Mouse (Mus musculus): ENCODE measurements around the gene Ccn1. TPM values are rescaled to one million over a fixed set of nuclear protein-coding genes. Genes with fewer than 3 reads are reported as not detected.

Gene Ccn1
- polyA plus RNA-seq, 1 experiment from 2014 or later, result 62.1 TPM

- ATAC-seq (ENCODE audit: extremely low read depth, insufficient number of reproducible peaks, low FRiP score, low TSS enrichment), result no peak
- H3K27ac ChIP-seq (replicated peaks), result peak overlapping the region; percentile 46
- peak overlapping the region; percentile 47; the same call in 1 of the 2 replicates for H3K9ac ChIP-seq
Measured at GRCm38 (mm10) chr3:145614362-145615115, 35.2 kb downstream of the Ccn1 start.

GRCm38 (mm10) chr3:145613234-145613633 is 36.5 kb downstream of the Ccn1 start:
- Histone ChIP-seq H3K4me2 (no peak overlapping the region), H3K4me1 (peaks cover 23% of the 10 kb centered on the region), H3K9me3 (no peaks in the 10 kb centered on the region), H3K4me3 (no peak overlapping the region), H3K36me3 (0 out of 2 replicates have a peak, but pooled peaks cover 2% of the 10 kb centered on the region), H3K27ac (replicated peaks) (no peak overlapping the region), H3K9ac (no peak overlapping the region), H3K27me3 (replicated peaks) (no peaks in the 10 kb centered on the region)
- 71% methylated on average over 4 of the region's 4 CpGs for WGBS
- ATAC-seq (ENCODE audit: extremely low read depth, insufficient number of reproducible peaks, low FRiP score, low TSS enrichment), result no peak

More at GRCm38 (mm10) chr3:145614362-145615115, 35.2 kb downstream of the Ccn1 start:
- 19% methylated on average over 17 of the region's 17 CpGs for WGBS
- H3K27me3 ChIP-seq (replicated peaks), result no peaks in the 10 kb centered on the region
- H3K36me3 ChIP-seq, result no peaks in the 10 kb centered on the region
- H3K4me1 ChIP-seq, result peaks cover 26% of the 10 kb centered on the region
- no peak overlapping the region for H3K4me3 ChIP-seq
- peak overlapping the region; percentile 29 for H3K4me2 ChIP-seq
- H3K9me3 ChIP-seq, result no peaks in the 10 kb centered on the region

DNA sequence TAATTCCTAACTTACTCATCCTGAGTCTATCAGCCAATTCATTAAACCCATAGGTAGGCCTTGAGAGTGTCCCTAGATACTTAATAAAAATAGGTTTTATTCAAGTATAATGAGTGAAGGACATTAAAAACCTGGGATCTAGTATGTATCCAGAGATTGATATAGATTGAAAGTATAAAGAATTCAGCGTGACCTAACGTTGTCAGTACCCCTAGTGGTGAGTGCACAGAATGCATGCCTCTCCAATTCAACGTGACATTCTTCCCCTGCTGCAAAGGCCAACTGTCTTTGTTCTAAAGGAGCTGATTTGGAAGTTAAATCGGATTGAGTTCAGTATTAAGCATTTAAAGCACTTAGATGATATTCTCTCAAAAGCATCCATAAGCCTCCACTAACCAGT is 37.1 kb downstream of the Ccn1 start:
- H3K36me3 ChIP-seq, result peaks cover 7% of the 10 kb centered on the region; the same call in 1 of the 2 replicates
- H3K4me2 ChIP-seq, result no peak overlapping the region
- no peak overlapping the region for H3K4me3 ChIP-seq
- H3K9me3 ChIP-seq, result no peaks in the 10 kb centered on the region
- 29% methylated on average over 4 of the region's 4 CpGs for WGBS
- ATAC-seq (ENCODE audit: extremely low read depth, insufficient number of reproducible peaks, low FRiP score, low TSS enrichment), result no peak
- no peak overlapping the region for H3K27ac ChIP-seq (replicated peaks)
- H3K4me1 ChIP-seq, result peaks cover 19% of the 10 kb centered on the region
- H3K9ac ChIP-seq, result no peak overlapping the region
- H3K27me3 ChIP-seq (replicated peaks), result no peaks in the 10 kb centered on the region

DNA sequence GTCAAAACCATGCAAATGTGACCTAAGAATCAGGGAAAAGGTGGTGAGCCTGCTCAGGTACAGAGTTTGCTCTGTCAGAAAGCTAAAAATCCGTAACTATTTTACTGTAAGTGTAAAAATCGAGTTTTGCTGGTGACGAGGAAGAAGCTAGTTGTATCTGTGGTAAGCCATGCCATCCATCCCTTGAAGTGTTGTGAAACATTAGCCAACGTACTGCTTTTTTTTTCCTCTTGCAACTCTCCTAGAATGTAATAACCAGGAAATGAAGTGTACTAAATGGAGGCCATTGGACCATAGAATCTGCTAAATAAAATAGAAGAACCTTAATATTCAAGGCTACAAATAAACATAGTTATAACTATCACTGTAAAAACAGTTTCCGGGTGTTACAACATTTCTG is 41.5 kb downstream of the Ccn1 start:
- Histone ChIP-seq H3K27ac (replicated peaks) (no peak overlapping the region), H3K4me3 (no peak overlapping the region), H3K9ac (no peak overlapping the region), H3K9me3 (no peaks in the 10 kb centered on the region), H3K27me3 (replicated peaks) (no peaks in the 10 kb centered on the region), H3K4me1 (peaks cover 4% of the 10 kb centered on the region), H3K36me3 (peaks cover 48% of the 10 kb centered on the region), H3K4me2 (no peak overlapping the region)
- 83% methylated on average over 5 of the region's 5 CpGs for WGBS
- ATAC-seq (ENCODE audit: extremely low read depth, insufficient number of reproducible peaks, low FRiP score, low TSS enrichment), result no peak

DNA sequence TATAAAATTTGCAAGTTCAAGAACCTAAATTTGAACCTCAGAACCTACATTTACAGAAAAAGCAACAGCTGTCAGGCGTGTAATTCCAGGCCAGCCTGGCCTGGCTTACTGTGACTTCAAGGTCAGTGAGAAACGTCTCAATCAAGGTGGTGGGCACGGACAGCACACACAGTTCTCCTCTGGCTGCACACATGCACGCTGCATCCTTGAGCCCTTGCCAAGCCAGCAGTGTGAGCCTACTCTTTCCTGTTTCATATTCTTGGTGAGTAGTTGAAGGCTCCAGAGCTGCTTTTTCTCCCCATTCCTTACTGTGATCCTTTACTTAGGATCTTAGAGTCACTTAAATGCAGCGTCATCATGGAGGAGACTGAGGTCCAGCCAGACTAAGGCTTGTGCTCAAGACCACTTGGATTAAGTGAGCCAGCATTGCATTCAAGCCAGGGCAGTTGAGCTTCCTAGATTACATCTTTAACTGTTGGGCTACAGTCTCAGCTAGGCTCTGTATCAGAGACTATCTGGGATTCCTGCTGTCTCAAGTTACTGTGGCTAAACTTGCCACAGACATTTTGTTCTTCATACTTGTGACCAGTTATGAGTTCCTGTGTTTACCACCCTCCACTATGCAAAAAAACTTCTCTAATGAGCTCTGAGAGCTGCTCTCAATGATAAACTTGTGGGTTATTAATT is 44.2 kb downstream of the Ccn1 start:
- no peaks in the 10 kb centered on the region for H3K9me3 ChIP-seq
- no peak overlapping the region for H3K9ac ChIP-seq
- 78% methylated on average over 5 of the region's 5 CpGs for WGBS
- no peak overlapping the region for H3K27ac ChIP-seq (replicated peaks)
- no peak for ATAC-seq (ENCODE audit: extremely low read depth, insufficient number of reproducible peaks, low FRiP score, low TSS enrichment)
- peaks cover 18% of the 10 kb centered on the region for H3K4me1 ChIP-seq
- no peak overlapping the region for H3K4me3 ChIP-seq
- H3K36me3 ChIP-seq, result peaks cover 67% of the 10 kb centered on the region
- H3K27me3 ChIP-seq (replicated peaks), result no peaks in the 10 kb centered on the region
- no peak overlapping the region for H3K4me2 ChIP-seq

DNA sequence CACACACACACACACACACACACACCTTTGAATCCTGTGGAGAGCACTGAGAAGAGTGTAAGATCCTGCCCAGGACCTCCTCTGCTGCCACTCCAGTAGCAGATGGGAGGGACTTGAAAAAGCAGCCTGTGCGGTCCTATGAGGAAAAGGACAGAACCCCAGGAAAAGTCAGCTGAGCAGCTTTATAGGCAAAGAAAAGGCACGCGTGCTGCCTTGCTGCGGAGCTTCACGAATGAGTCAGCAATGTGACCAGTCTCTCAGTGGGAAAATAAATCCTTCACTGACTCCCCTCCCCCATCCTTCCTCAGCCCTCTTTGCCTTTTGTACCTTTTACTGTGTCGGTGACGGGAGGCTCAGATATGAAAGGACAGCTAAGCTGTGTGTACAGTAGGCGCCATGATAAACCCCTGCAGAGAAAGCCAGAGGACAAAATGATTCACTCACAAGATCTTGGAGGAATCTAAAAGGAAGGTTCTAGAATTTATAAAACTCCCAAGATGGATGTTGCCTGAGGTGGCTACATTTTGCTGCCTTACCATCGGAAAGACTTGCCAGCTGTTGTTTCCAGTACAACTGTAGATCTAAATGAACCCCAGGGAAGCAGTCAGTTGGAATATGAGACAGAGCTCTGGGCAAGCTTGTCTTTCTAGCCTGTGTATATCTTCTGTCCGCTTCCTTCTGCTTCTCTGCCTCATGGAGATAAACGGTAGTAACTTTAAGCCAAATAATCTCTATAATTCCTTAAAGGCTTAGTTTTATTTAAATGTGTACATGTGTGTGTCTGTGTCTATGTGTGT is 47.2 kb downstream of the Ccn1 start:
- Histone ChIP-seq H3K9ac (peak overlapping the region; percentile 40; the same call in 1 of the 2 replicates), H3K9me3 (no peaks in the 10 kb centered on the region), H3K27me3 (replicated peaks) (no peaks in the 10 kb centered on the region), H3K27ac (replicated peaks) (peak overlapping the region; percentile 34; the same call in 1 of the 2 replicates), H3K4me2 (peak overlapping the region; percentile 18), H3K4me3 (no peak overlapping the region), H3K4me1 (peaks cover 21% of the 10 kb centered on the region), H3K36me3 (peaks cover 88% of the 10 kb centered on the region)
- no peak for ATAC-seq (ENCODE audit: extremely low read depth, insufficient number of reproducible peaks, low FRiP score, low TSS enrichment)
- 48% methylated on average over 11 of the region's 11 CpGs for WGBS

DNA sequence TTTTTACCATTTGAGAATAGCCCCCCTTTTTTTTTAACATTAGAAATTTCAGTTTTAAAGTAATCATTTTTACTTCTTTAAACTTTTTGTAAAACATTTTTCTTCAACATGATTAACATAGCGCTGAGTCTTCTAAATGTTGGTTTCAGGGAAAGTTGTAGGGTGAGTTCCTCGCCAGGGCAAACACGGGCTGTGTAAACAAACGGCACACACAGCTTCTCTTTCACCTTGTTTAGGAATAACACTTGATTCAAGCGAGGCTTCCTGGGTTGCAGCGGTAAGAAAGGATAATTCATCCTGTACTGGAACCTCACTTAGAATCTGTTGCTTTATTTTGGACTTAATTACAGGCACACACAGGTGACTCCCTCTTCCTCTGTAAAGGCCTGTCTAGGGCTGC is 48.4 kb downstream of the Ccn1 start:
- Histone ChIP-seq H3K9me3 (no peaks in the 10 kb centered on the region), H3K9ac (no peak overlapping the region), H3K27me3 (replicated peaks) (no peaks in the 10 kb centered on the region), H3K4me2 (no peak overlapping the region), H3K36me3 (peaks cover 80% of the 10 kb centered on the region), H3K27ac (replicated peaks) (no peak overlapping the region), H3K4me3 (no peak overlapping the region), H3K4me1 (peaks cover 21% of the 10 kb centered on the region)
- no peak for ATAC-seq (ENCODE audit: extremely low read depth, insufficient number of reproducible peaks, low FRiP score, low TSS enrichment)
- WGBS, result 70% methylated on average over 6 of the region's 6 CpGs

- no peak for ATAC-seq (ENCODE audit: extremely low read depth, insufficient number of reproducible peaks, low FRiP score, low TSS enrichment)
- H3K36me3 ChIP-seq, result peaks cover 82% of the 10 kb centered on the region
- WGBS, result 62% methylated on average over 6 of the region's 6 CpGs
- H3K4me2 ChIP-seq, result no peak overlapping the region
- H3K9ac ChIP-seq, result no peak overlapping the region
- no peak overlapping the region for H3K4me3 ChIP-seq
- no peaks in the 10 kb centered on the region for H3K9me3 ChIP-seq
- no peaks in the 10 kb centered on the region for H3K27me3 ChIP-seq (replicated peaks)
- H3K27ac ChIP-seq (replicated peaks), result no peak overlapping the region
- H3K4me1 ChIP-seq, result peaks cover 21% of the 10 kb centered on the region
Measured at GRCm38 (mm10) chr3:145600801-145601200, 49.0 kb downstream of the Ccn1 start.

DNA sequence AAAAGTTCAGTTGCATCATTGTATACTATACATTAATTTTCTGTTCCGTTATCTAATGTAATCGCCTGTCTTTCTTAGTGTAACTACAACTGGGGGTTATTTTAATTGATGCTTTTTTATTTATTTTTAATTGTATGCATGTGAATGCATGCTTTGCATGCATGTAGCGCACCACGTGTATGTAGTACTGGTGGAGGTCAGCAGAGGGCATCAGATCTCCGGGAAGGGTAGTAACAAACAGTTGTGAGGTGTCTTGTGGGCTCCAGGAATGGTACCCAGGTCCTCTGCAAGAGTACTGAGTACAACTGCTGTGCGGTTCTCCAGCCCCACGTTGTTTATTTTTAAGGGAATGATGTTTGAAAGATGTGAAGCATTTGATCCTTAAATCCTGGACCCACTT is 50.7 kb downstream of the Ccn1 start:
- Histone ChIP-seq H3K4me2 (no peak overlapping the region), H3K36me3 (peaks cover 80% of the 10 kb centered on the region)

More for the DNA sequence above, 50.7 kb downstream of the Ccn1 start:
- Histone ChIP-seq H3K4me1 (peaks cover 21% of the 10 kb centered on the region), H3K9ac (no peak overlapping the region), H3K27me3 (replicated peaks) (no peaks in the 10 kb centered on the region), H3K27ac (replicated peaks) (no peak overlapping the region), H3K4me3 (no peak overlapping the region), H3K9me3 (no peaks in the 10 kb centered on the region)
- no peak for ATAC-seq (ENCODE audit: extremely low read depth, insufficient number of reproducible peaks, low FRiP score, low TSS enrichment)
- WGBS, result 91% methylated on average over 7 of the region's 7 CpGs

All from heart, embryonic 13.5 days (tissue).